Mouse (Mus musculus) stomach, embryonic 14.5 days (tissue): Measurements from ENCODE around the gene Wdr93. TPM values are rescaled to one million over a fixed set of nuclear protein-coding genes. Genes with fewer than 3 reads are reported as not detected.
A peak's percentile ranks its signal among the peaks of the same experiment; 100 is the strongest.

Experiments used
- ATAC-seq: fragments of 200-750 bp; cut with Nextera tagmentation; 2 replicates; pipeline ENCODE4 v1.8.0; 2017; ENCODE audit warnings: low read depth, moderate TSS enrichment; ENCODE audit not compliant: insufficient number of reproducible peaks, insufficient read depth, low FRiP score
- H3K27ac ChIP-seq: fragments of 300-500 bp; sonication (generic); 2 replicates; pipeline ENCODE4 v1.5.1; 2014; ENCODE audit warnings: mild to moderate bottlenecking, low read length, moderate library complexity, mixed read lengths
- H3K27me3 ChIP-seq: fragments of 300-500 bp; sonication (generic); 2 replicates; pipeline ENCODE4 v1.6.1; 2014; ENCODE audit warnings: low read length, control low read depth, mixed read lengths; ENCODE audit not compliant: control insufficient read depth, insufficient read depth
- H3K36me3 ChIP-seq: fragments of 300-500 bp; sonication (generic); 2 replicates; pipeline ENCODE4 v1.6.1; 2014; ENCODE audit warnings: mild to moderate bottlenecking, control low read depth, low read length, moderate library complexity, mixed read lengths; ENCODE audit not compliant: control insufficient read depth, insufficient read depth
- H3K4me1 ChIP-seq: fragments of 300-500 bp; sonication (generic); 2 replicates; pipeline ENCODE4 v1.6.1; 2014; ENCODE audit warnings: low read length, control low read depth, mixed read lengths; ENCODE audit not compliant: control insufficient read depth, insufficient read depth
- H3K4me2 ChIP-seq: fragments of 300-500 bp; sonication (generic); replicated peaks from 2 replicates; pipeline ENCODE4 v1.6.1; 2014; ENCODE audit warnings: low read depth, low read length, control low read depth
- H3K4me3 ChIP-seq: fragments of 300-500 bp; sonication (generic); 2 replicates; pipeline ENCODE4 v1.5.1; 2014; ENCODE audit warnings: low read depth, low read length, control low read depth
- H3K9ac ChIP-seq: fragments of 300-500 bp; sonication (generic); replicated peaks from 2 replicates; pipeline ENCODE4 v1.6.1; 2014; ENCODE audit warnings: low read depth, mild to moderate bottlenecking, control low read depth, low read length, moderate library complexity, mixed read lengths
- H3K9me3 ChIP-seq: fragments of 300-500 bp; sonication (generic); 2 replicates; pipeline ENCODE4 v1.6.1; 2016; ENCODE audit warnings: low read depth, low read length, control low read depth; ENCODE audit not compliant: control insufficient read depth
- WGBS: fragments of 180-500 bp; shearing (Covaris S2); extraction: QIAGEN DNeasy Blood & Tissue Kit; methylation state at CpG from one replicate; pipeline ENCODE4 v1.1.7; 2014; 5-methylcytosine and 5-hydroxymethylcytosine counted together
- polyA plus RNA-seq: library from polyadenylated mRNA; unstranded; fragments of >200 nt; fragmentation: Nextera tagmentation; extraction: Ambion mirVana; gene quantifications from 2 replicates; pipeline ENCODE4 v1.2.1, GENCODE M21; 2014

Wdr93 gene
- polyA plus RNA-seq, 1 experiment from 2014 or later: 0.14 TPM

GRCm38 (mm10) chr7:79810611-79811506, 67.9 kb downstream of the Wdr93 start, which contains the start of gene Mesp2:
Gene Mesp2 (plus strand): TSS chr7:79810727.
- H3K4me1 ChIP-seq: peaks cover 6% of the 10 kb centered on the region; the same call in 1 of the 2 replicates
- H3K27ac ChIP-seq: no peak within 1 kb of the TSS
- ATAC-seq: peak; percentile 51; the same call in 1 of the 2 replicates
- no peaks in the 10 kb centered on the region for H3K9me3 ChIP-seq
- peak within 1 kb of the TSS; percentile 28 for H3K4me3 ChIP-seq
- 10% methylated on average over 69 of the region's 71 CpGs for WGBS
- H3K9ac ChIP-seq: no peak within 1 kb of the TSS
- peak within 1 kb of the TSS; percentile 64 for H3K4me2 ChIP-seq
- peaks cover 6% of the 10 kb centered on the region; the same call in 1 of the 2 replicates for H3K27me3 ChIP-seq
- H3K36me3 ChIP-seq: no peaks in the 10 kb centered on the region

DNA sequence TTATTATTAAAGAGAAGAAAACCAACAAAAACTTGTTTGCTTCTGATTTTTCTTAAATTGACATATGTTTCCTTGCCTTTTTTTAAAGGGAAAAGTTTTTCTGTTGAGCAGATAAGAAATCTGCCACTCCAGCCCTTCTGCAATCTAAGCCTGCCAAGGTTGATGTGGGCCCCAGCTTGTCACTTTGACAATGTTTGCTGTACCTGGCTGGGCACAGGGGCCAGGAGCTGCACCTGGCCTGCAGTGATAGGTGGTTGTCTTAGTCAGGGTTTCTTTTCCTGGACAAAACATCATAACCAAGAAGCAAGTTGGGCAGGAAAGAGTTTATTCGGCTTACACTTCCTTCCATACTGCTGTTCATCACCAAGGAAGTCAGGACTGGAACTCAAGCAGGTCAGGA, 70.4 kb downstream of the Wdr93 start:
- 71% methylated on average over 1 of the region's 1 CpGs for WGBS
- no peak overlapping the region for H3K9ac ChIP-seq
- H3K36me3 ChIP-seq: no peaks in the 10 kb centered on the region
- H3K4me1 ChIP-seq: peaks cover 6% of the 10 kb centered on the region; the same call in 1 of the 2 replicates
- no peak overlapping the region for H3K27ac ChIP-seq
- H3K4me2 ChIP-seq: no peak overlapping the region
- ATAC-seq: no peak
- peaks cover 6% of the 10 kb centered on the region; the same call in 1 of the 2 replicates for H3K27me3 ChIP-seq
- no peaks in the 10 kb centered on the region for H3K9me3 ChIP-seq
- no peak overlapping the region for H3K4me3 ChIP-seq

- Histone ChIP-seq H3K27me3 (no peaks in the 10 kb centered on the region), H3K36me3 (no peaks in the 10 kb centered on the region), H3K4me2 (no peak overlapping the region), H3K4me1 (no peaks in the 10 kb centered on the region), H3K4me3 (no peak overlapping the region), H3K9me3 (no peaks in the 10 kb centered on the region), H3K27ac (no peak overlapping the region), H3K9ac (no peak overlapping the region)
- WGBS: 4% methylated on average over 6 of the region's 6 CpGs
- no peak for ATAC-seq
These were observed 75.4 kb downstream of the Wdr93 start for GRCm38 (mm10) chr7:79818321-79818720.

DNA sequence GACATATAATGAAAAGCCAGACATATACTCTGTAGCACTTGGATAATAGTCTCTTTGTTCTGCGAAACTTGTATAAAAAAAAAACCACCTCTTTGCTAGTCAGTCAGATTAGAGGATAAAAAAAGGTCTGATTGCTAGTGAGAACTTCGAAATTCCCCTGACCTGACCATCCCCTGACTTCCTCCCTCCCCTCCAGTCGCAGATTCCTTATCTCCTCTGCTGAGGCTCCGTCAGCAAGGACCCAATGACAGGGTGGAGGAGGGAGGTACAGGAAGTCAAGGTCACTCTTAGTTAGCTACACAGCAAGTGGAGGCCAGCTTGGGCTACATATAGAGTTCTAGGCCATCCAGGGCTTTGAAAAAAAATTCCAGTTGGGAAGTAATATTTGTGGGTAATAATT, 76.6 kb downstream of the Wdr93 start:
- ATAC-seq: no peak
- 33% methylated on average over 4 of the region's 4 CpGs for WGBS
- no peak overlapping the region for H3K27ac ChIP-seq

GRCm38 (mm10) chr7:79819996-79820395, 77.0 kb downstream of the Wdr93 start:
- WGBS: 49% methylated on average over 11 of the region's 11 CpGs
- Histone ChIP-seq H3K4me1 (no peaks in the 10 kb centered on the region), H3K27me3 (no peaks in the 10 kb centered on the region), H3K27ac (no peak overlapping the region), H3K36me3 (no peaks in the 10 kb centered on the region), H3K4me3 (no peak overlapping the region), H3K4me2 (no peak overlapping the region), H3K9ac (no peak overlapping the region), H3K9me3 (no peaks in the 10 kb centered on the region)
- ATAC-seq: no peak

More for the DNA sequence above, 76.6 kb downstream of the Wdr93 start:
- Histone ChIP-seq H3K4me2 (no peak overlapping the region), H3K4me1 (no peaks in the 10 kb centered on the region), H3K9ac (no peak overlapping the region), H3K4me3 (no peak overlapping the region), H3K27me3 (no peaks in the 10 kb centered on the region), H3K36me3 (no peaks in the 10 kb centered on the region), H3K9me3 (no peaks in the 10 kb centered on the region)

- 81% methylated on average over 12 of the region's 12 CpGs for WGBS
- Histone ChIP-seq H3K9me3 (no peaks in the 10 kb centered on the region), H3K4me3 (no peak overlapping the region), H3K4me2 (no peak overlapping the region), H3K9ac (no peak overlapping the region), H3K27me3 (no peaks in the 10 kb centered on the region), H3K36me3 (no peaks in the 10 kb centered on the region; the same call in 1 of the 2 replicates), H3K4me1 (no peaks in the 10 kb centered on the region), H3K27ac (no peak overlapping the region)
- ATAC-seq: no peak
These were observed 79.2 kb downstream of the Wdr93 start for GRCm38 (mm10) chr7:79822092-79822695.

- Histone ChIP-seq H3K4me3 (no peak overlapping the region), H3K9ac (no peak overlapping the region), H3K27me3 (no peaks in the 10 kb centered on the region), H3K36me3 (no peaks in the 10 kb centered on the region; the same call in 1 of the 2 replicates), H3K4me1 (no peaks in the 10 kb centered on the region), H3K4me2 (no peak overlapping the region), H3K27ac (no peak overlapping the region), H3K9me3 (no peaks in the 10 kb centered on the region)
- no peak for ATAC-seq
- WGBS: 78% methylated on average over 3 of the region's 3 CpGs
These were observed 85.4 kb downstream of the Wdr93 start for GRCm38 (mm10) chr7:79828341-79828740.

GRCm38 (mm10) chr7:79831145-79831544, 88.2 kb downstream of the Wdr93 start:
- H3K36me3 ChIP-seq: no peaks in the 10 kb centered on the region; the same call in 1 of the 2 replicates
- no peaks in the 10 kb centered on the region for H3K4me1 ChIP-seq
- no peak for ATAC-seq
- H3K27ac ChIP-seq: no peak overlapping the region
- H3K9me3 ChIP-seq: no peaks in the 10 kb centered on the region
- no peaks in the 10 kb centered on the region for H3K27me3 ChIP-seq
- no peak overlapping the region for H3K4me3 ChIP-seq
- H3K9ac ChIP-seq: no peak overlapping the region
- no peak overlapping the region for H3K4me2 ChIP-seq
- WGBS: 54% methylated on average over 6 of the region's 6 CpGs
